Mouse (Mus musculus) liver, postnatal 0 days (tissue): ENCODE results near the gene Dnah7b.

Experiments
- CTCF ChIP-seq: sonication (generic); IDR thresholded peaks from 2 replicates; pipeline ENCODE4 v1.5.1; 2016; ENCODE audit warnings: antibody characterized with exemption, low read depth
- EP300 ChIP-seq: IDR thresholded peaks from 2 replicates; pipeline ENCODE4 v1.6.1; 2016; ENCODE audit warnings: antibody characterized with exemption, low read depth, mild to moderate bottlenecking

DNA sequence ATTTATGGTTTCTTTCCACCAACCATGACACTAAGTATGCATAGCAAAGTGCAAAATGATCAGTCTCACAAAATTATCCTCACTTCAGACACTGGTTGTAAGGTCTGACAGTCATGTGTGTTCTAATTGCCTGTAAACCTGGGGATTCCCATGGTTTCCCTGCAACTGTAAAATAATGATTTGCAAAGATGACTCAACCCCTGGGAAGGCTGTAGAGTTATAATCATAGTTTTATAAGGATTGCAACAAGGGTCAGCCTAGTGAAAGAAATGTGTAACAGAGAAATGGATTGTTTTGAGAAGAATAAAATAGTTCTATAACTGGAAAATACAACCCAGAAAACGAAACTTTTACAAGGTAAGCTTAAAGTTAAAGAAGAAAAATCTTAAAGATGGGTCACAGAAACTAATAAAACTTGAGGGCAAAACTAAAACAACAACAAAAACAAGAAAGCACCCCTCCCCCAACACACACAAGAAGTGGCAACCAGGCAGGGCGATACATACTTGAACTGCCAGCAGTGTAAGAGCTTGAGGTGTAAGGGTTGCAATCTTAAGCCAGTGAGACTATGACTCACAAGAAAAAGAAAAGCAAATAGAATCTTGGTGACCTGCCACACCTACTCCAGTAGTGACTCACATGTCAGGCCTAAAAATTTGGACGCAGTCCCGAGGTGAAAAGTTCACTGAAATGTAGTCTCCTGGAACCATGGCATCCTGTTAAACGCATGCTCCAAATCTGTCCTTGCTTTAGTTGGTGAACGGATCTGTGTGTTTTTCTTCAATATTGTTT is 342.4 kb downstream of the Dnah7b start:
- TF ChIP-seq CTCF, result no peak
- TF ChIP-seq EP300, result no peak
